Mouse (Mus musculus): ENCODE results near the gene Pakap. TPM values are rescaled to one million over a fixed set of nuclear protein-coding genes. Genes with fewer than 3 reads are reported as not detected.
A peak's percentile ranks its signal among the peaks of the same experiment; 100 is the strongest.

The Pakap gene
- total RNA-seq, 2 experiments from 2014 or later = 40.6 to 108 TPM

DNA sequence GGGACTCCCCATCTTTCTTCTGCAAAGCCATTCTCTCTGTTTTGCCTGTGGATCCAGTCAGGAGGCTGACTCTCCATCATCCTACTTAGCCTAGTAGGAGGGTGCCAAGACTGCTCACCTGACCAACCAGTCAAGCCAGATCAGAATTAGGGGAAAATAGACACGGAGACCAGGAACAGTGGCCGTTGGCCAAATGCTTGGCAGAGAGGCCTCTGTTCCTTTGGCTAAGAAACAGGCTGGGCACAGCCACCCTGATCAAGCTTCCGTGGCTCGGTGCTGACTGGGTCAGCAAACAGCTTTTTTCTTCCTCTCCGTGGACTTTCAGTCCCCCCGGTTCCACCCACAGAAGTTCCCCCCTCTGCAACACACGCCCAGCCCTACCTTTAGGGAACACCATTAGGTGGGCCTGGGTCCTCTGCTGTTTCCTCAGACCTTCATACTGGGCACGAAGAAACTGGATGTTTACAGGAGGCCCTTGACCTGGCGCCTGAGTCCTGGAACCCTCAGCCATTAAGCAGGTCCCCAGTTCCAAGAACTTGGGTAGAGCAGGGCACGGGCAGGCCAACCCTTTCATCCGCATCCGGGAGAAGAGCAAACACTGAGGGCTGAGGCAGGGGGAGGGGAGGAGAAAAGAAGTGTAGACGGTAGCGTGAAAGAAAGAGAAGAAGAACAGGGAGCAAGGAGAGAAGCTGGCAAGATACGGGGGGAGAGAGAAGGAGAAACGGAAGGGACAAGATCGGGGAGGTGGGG is 347.4 kb downstream of the Pakap start:
- peak; percentile 36 to 67 for DNase-seq

DNA sequence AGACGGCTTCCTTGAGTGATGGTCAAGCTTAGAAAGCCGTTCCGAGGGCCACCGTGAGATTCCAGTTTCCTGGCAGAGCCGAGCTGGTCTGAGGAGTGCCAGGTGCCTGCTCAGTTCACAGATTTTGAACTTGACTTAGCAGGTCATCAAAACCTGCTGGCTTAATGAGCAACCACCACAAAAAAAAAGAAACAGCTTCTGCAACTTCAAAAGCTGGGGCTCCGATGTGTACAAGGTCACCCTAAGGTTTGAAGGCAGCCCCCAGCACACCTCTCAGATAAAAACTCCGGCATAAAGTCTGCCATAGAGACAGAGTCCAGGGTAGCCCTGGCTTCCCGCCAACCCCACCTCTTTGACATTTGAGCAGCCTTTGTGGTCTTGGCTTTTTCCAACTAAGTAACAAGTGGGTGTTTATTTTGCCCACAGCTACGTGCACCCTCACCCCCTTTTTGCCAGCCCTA is 348.3 kb downstream of the Pakap start, which contains the start of gene D630039A03Rik:
Gene D630039A03Rik, minus strand, starts transcription at position 97 of the 461 bp plus-strand sequence.
- peak; percentile 75 to 83 for DNase-seq

DNA sequence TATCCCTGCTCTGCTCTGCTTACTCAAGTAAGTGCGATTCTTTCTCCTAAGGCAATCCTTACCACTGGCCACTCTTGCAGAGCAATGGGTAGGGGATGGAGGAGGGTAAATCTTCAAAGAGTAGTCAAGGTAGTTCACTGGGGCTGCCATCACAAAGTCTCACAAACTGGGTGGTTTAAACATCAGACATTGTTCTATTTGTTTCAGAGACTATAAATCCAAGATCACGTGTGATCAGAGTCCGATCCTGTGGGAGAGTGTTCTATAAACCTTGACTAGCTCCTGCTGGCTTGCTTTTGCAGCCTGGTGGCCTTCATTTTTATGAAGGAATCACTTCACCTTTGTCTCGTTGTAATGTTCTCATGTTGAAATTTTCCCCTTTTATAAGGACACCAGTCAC is 348.7 kb downstream of the Pakap start:
- no peak for DNase-seq

DNA sequence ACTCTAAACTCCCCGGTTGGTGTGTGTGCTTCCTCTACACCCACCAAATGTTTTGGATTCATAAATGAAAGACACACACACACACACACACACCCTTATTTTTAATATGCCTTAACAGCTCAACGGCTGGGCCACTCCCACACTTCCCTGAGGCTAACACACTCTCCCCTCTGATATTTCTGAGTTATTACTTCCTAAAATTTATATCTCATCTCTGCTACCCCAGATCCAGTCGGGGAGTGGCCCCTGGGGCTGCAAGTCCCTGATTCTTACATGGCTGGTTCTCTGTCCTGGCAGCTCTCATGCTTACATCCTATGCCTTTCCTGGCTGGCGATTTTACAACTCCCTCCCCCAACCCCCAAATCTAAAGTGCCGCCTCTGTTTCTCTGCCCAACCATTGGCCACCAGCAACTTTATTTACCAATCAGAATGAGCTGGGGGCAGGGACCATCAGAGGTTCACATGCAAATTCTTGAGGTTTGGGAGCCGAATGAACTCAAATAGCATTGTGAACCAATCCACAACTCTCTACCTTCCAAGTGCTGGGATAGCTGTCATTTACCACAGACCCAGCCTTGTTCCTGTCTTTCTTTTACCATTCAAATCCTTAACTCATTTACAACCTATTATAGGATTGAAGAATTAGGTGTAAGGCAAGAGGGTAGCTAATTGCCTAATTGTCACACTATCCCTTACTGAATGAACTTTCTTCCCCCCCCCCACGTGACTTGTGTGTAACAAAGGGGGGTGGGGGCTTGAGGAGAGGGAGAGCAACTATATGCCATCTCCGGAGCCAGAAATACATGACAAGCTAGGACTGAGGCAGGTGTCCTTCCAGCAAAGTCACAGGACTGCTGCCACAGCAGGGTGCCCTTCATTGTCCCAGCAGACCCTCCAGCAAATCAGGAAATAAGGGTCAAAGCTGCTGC is 351.8 kb downstream of the Pakap start:
- no peak for DNase-seq

DNA sequence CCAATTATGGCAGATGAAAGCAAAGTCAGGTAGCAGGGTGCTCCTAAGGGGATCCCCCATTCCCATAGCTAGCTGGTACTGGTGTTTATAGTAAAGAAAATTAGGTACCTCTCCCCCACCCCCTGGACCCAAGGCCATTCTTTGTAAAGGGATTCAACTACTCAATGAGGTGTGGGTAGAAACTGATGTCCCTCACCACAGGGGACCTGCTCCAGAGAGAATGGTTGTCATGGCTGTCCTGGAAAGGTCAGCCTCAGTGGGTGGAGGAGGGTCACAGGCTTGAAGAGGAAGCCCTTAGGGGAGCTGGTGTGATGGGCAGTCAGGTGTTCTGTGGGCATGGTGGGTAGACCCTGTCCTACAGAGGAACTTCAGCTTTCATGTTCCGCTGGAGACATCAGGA is 352.5 kb downstream of the Pakap start:
- no peak for DNase-seq

DNA sequence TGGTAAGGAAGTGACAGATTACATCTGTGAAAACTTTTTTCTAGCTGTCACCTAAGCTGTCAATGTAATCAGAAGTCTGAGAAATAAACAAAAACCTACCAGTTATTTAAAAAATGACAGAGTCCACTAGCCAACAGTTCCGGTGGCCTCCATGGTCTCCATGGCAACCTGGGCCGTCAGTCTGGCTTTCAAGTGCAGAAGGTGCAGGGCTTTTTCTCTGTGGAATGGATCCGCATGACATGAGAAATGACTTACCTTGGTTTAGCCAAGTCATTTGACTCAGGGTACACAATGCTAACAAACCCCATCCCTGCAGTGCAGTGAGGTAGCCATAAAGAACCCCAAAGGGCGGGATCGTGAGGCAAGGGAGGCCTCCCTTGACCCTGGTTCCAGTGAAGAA is 354.2 kb downstream of the Pakap start:
- DNase-seq = peak; percentile 62 to 67

DNA sequence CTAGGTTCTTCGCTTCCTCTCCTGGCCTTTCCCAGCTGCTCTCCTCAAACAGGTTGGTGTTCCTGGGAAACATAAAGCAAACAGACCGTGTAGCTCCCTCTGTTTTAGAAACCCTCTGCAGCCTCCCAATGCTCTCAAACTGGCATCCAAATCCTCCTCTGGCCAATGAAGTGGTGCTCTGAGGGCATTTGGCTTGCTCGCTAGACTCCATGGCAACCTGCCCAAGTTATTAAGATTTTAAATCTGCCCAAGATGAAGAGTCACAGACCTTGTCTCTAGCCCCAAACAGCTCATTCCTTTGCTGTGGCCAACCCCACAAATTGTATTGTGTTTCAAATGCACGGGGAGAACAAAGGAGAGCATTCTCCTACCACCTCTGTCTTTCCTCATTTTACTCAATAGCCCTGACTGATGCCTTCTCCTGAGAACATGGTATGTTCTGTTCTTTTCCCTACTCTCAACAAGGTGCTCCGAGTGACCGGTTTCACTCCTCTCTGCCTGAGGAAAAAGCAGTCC is 356.6 kb downstream of the Pakap start:
- DNase-seq = no peak

DNA sequence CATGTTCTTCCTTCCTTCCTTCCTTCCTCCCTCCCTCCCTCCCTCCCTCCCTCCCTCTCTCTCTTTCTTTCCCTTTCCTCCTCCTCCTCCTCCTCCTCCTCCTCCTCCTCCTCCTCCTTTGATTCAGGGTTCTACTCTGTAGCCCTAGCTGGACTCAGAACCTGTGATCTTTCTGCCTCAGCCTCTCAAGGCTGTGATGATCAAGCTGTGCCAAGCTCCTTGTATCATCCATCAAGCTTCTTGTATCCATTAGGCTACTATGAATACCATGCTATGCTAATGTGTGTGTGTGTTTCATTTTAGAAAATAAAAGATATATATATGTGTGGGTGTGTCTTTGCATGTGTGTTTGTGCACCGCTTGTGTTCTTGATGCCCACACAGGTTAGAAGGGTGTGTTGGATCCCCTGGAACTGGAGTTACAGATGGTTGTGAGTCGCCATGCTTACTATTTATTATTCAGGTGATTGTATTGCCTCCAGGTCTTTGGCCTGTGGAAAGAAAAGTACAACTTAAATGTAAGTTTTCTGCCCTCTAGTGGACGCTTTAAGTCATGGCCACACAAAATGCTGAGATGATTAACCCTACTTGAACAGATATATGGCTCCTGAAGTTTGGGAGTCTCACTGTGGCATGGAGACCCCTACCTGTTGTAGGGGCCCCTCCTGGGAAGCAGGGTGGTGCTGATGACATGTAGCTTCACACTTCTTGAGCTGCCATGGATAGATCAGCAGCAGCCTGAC is 359.7 kb downstream of the Pakap start:
- no peak for DNase-seq

DNA sequence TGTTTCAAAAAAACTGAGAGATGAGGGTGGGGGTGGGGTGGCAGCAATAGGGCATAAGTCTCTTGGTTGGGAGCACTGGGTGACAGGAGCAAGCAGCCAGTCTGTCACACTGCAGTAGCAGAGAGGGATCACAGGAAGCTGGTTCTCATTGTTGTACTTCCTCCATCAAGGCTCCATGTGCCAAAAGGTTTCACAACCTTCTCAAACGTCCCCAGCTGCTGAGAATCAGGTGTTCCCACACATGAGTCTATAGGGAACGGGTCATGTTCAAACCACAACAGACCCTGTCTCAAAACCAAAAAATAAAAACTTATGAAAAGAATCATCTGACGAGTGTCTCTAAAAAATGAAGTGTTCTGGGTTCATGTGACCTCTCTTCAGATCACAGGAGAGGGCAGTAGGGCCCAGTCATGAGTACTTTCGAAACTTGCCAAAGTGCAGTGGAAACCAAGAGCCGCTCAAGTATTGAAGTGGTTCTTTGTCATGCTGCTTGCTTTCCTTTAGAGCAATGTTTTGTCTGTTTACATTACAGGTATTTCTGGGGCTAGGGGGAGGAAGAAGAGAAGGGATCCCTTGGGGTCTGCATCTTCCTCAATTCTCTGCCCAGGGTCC is 362.7 kb downstream of the Pakap start:
- no peak for DNase-seq

DNA sequence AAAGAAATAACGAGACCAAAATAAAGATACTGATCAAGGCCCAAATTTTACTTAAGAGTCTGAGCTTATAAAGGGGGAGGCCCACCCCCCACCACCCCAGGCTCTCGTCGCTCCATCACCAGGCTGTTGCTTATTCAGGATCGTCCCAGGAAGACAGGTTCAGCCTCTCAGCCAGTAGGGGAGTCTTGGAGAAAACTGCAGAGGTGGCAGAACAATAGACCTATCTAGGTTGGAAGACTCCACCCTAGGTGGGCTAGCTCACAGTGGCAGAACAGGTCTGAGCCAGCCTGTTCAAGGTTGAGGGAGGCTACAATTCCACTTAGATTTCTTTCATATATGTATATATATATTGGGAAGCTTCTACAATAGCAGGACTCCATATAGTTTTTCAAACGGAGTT is 366.2 kb downstream of the Pakap start:
- DNase-seq = no peak

DNA sequence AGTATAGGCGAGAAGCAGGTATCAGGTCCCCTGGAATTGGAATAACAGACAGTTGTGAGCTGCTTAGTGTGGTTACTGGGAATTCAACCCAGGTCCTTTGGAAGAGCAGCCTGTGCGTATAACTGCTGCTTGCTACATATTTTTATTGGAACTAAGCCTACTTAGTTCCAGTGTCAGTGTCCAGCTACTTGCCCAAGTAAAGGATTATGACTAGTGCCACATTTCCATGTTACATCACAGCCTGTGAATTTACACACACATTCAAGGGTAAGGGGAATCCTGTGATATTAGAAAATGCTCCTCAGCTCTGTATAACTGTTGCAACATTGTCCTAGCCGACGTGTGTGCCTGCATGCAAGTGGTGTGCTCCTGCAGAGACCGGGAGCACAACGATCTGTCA is 369.3 kb downstream of the Pakap start:
- no peak for DNase-seq

DNA sequence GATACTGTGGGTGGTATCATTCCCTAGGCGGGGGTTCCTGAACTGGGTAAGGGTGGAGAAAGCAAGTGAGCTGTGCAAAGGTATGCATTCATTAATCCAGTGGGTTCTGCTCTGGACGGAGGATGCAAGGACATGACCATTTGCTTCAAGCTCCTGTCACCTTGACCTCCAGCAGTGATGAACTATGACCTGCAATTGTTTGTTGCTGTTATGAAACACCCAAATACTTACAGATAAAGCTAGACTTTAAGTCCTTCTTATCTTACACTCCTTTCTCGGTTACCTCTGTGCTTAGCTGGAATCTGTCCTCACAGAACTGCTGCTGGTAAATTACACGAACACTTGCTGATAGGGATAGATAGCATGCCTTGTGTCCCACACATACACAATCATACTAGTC is 372.7 kb downstream of the Pakap start:
- DNase-seq = no peak

DNA sequence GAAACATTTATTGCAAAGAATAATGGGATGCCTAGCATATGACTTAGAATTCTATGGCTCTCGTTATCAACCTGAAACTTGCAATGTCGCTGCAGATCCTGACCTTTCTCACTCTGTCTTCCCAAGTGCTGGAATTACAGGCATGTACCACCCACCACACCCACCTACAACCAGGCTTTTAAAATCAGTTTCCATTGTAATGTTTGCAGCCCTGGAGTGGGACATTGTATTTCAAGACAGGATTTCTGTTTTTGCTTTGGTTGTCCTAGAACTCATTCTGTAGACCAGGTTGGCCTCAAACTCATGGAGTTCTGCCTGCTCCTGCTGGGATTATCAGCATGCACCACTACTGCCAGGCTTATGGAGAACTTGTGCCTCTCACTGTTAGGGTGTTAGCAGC is 374.9 kb downstream of the Pakap start:
- no peak for DNase-seq

Other genes starting within 250 kb of the Pakap start
- 10 to 100 TPM; 12.7 to 47.5 TPM for gene Palm2, start 133.9 kb upstream of the Pakap start, total RNA-seq (2021)
- gene Akap2, start 149.5 kb downstream of the Pakap start, total RNA-seq (2021) = 100 to 1,000 TPM; 156 to 161 TPM

All from adrenal gland, postnatal 36 days (tissue).